1 mouse cellular context compared by ENCODE assay signal in the genomic region with DNA sequence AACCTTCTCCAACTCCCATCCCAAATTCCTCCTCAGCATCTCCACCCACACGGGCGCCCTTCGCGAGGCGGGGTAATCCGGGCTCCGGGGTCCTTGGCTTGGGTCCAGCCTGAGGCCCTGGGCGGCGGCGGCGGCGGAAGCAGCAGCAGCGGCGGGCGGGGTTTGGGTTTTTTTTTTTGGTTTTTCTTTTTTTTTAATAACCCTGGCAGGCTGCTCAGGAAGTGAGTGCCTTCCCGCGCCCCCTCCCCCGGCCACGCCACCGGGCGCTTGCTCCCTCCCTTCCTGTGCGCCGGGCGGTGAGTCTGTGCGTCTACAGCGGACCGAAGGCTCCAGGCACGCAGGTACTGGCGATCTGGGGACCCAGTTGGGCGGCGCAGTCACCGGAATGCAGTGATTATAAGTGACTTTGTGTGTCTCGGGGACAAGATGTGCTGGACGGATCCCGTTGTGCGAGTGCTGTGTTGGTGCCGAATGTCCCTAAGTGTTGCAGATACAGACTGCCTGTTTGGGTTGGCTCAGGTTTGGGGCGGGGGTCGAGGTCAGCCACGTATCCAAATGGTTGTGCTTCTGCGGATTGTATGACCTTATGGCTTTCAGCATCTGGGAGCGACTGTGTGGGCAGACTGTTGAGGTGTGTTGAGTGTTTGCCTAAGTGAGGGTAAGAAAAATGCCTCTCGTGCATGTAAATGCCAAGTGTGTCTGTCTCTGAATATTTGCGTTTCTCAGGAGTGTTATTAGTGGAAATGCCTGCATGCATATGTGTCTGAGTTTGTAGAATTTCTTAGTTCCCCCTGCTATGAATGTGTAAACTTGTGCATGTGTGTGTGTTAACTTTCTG.
TF ChIP-seq lines count a peak whose summit lies in the region.

Gene Adamts10, plus strand, starts transcription at position 287 of the 838 bp plus-strand sequence.

TF ChIP-seq in CH12.LX, 34 proteins besides CTCF, POLR2A, EP300 and RAD21 (continued from another document):
- TF ChIP-seq CHD1 (IDR thresholded peaks at IDR 0.05; ENCODE audit: low read depth, low read length) (no peak), ETS1 (conservative IDR thresholded peaks at IDR 0.05; ENCODE audit: low read depth, low read length) (no peak), MEF2A (IDR thresholded peaks at IDR 0.05; ENCODE audit: borderline replicate concordance, low read depth, low read length) (no peak), E2F4 (IDR thresholded peaks at IDR 0.05; ENCODE audit: insufficient replicate concordance, low read depth, low read length) (no peak), HCFC1 (IDR thresholded peaks at IDR 0.05; ENCODE audit: low read depth, low read length) (peak; percentile 55), IRF4 (IDR thresholded peaks at IDR 0.05; ENCODE audit: low read depth, low read length) (peak; percentile 46; the same call in 1 of the 2 replicates), KAT2A (IDR thresholded peaks at IDR 0.05; ENCODE audit: insufficient replicate concordance, low read length) (no peak), NRF1 (IDR thresholded peaks at IDR 0.05; ENCODE audit: low read depth, low read length) (0 out of 2 replicates have a peak, but pooled peaks have one; percentile 36), NELFE (IDR thresholded peaks at IDR 0.05; ENCODE audit: low read depth, low read length) (peak; percentile 64), BHLHE40 (IDR thresholded peaks at IDR 0.05; ENCODE audit: low read depth, low read length) (peak; percentile 45), MAZ (IDR thresholded peaks at IDR 0.05; ENCODE audit: low read depth, low read length) (no peak; the same call in 1 of the 2 replicates), SMC3 (IDR thresholded peaks at IDR 0.05; ENCODE audit: low read depth, low read length) (no peak), ZNF384 (IDR thresholded peaks at IDR 0.05; ENCODE audit: low read depth, low read length) (peak; percentile 98), TCF12 (IDR thresholded peaks at IDR 0.05; ENCODE audit: low read depth, low read length) (peak; percentile 43; the same call in 1 of the 2 replicates), CHD2 (IDR thresholded peaks at IDR 0.05; ENCODE audit: low read length) (no peak; the same call in 1 of the 2 replicates), USF2 (conservative IDR thresholded peaks at IDR 0.05; ENCODE audit: low read depth, low read length) (no peak), MAFK (IDR thresholded peaks at IDR 0.05; ENCODE audit: insufficient replicate concordance, low read length) (no peak), UBTF (IDR thresholded peaks at IDR 0.05; ENCODE audit: low read depth, low read length) (0 out of 2 replicates have a peak, but pooled peaks have one; percentile 49), USF1 (IDR thresholded peaks at IDR 0.05; ENCODE audit: low read depth, low read length) (no peak), MYC (IDR thresholded peaks at IDR 0.05; ENCODE audit: low read depth, low read length) (no peak)
